Mouse (Mus musculus): ENCODE data around the gene Lipi. TPM values are rescaled to one million over a fixed set of nuclear protein-coding genes. Genes with fewer than 3 reads are reported as not detected.

Gene Lipi
- polyA plus RNA-seq, 1 experiment from 2014 or later = not detected

DNA sequence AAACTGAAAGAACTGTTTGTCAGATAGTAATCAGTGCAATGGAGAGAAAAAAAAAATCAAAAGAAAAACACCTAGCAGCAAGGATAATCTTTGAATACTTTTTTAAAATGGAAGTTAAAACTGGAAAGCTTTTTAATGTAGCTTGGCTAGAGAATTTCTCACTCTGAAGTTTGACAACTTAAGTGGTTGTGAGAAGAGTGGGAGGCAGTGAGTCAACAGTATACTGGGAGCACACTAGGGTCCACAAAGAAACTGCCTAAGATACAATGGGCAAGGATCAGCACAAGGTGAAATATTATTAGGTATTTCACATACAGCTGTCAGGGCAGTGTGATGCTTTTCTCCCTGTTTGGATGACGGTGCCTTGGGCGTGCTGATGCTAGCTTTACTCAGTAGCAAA lies 23.0 kb downstream of the Lipi start:
- Histone ChIP-seq H3K4me1 (replicated peaks; ENCODE audit: control insufficient read depth, insufficient read depth, low read length) (no peaks in the 10 kb centered on the region), H3K9me3 (ENCODE audit: control insufficient read depth, low read length) (no peaks in the 10 kb centered on the region), H3K27ac (ENCODE audit: low read length) (no peak overlapping the region), H3K4me2 (ENCODE audit: low read length) (no peak overlapping the region), H3K4me3 (replicated peaks; ENCODE audit: low read length) (no peak overlapping the region), H3K27me3 (replicated peaks; ENCODE audit: control insufficient read depth, insufficient read depth, low read length) (no peaks in the 10 kb centered on the region), H3K9ac (replicated peaks; ENCODE audit: low read depth, low read length) (no peak overlapping the region), H3K36me3 (ENCODE audit: control insufficient read depth, insufficient read depth) (no peaks in the 10 kb centered on the region)
- 92% methylated on average over 2 of the region's 2 CpGs for WGBS
- ATAC-seq = no peak

GRCm38 (mm10) chr16:75545310-75545709 lies 40.6 kb downstream of the Lipi start:
- ATAC-seq = no peak
- Histone ChIP-seq H3K4me1 (replicated peaks; ENCODE audit: control insufficient read depth, insufficient read depth, low read length) (no peaks in the 10 kb centered on the region), H3K9ac (replicated peaks; ENCODE audit: low read depth, low read length) (no peak overlapping the region), H3K36me3 (ENCODE audit: control insufficient read depth, insufficient read depth) (no peaks in the 10 kb centered on the region), H3K27me3 (replicated peaks; ENCODE audit: control insufficient read depth, insufficient read depth, low read length) (no peaks in the 10 kb centered on the region), H3K9me3 (ENCODE audit: control insufficient read depth, low read length) (no peaks in the 10 kb centered on the region), H3K27ac (ENCODE audit: low read length) (no peak overlapping the region), H3K4me2 (ENCODE audit: low read length) (no peak overlapping the region), H3K4me3 (replicated peaks; ENCODE audit: low read length) (no peak overlapping the region)
- WGBS = 84% methylated on average over 1 of the region's 1 CpGs

- H3K9ac ChIP-seq (replicated peaks; ENCODE audit: low read depth, low read length) = no peak overlapping the region
- WGBS = 63% methylated on average over 7 of the region's 7 CpGs
- ATAC-seq = peak; percentile 91
- H3K4me3 ChIP-seq (replicated peaks; ENCODE audit: low read length) = no peak overlapping the region
- H3K4me2 ChIP-seq (ENCODE audit: low read length) = no peak overlapping the region
- no peaks in the 10 kb centered on the region for H3K27me3 ChIP-seq (replicated peaks; ENCODE audit: control insufficient read depth, insufficient read depth, low read length)
- no peaks in the 10 kb centered on the region for H3K36me3 ChIP-seq (ENCODE audit: control insufficient read depth, insufficient read depth)
- H3K27ac ChIP-seq (ENCODE audit: low read length) = no peak overlapping the region
- no peaks in the 10 kb centered on the region for H3K4me1 ChIP-seq (replicated peaks; ENCODE audit: control insufficient read depth, insufficient read depth, low read length)
- no peaks in the 10 kb centered on the region for H3K9me3 ChIP-seq (ENCODE audit: control insufficient read depth, low read length)
Observed at GRCm38 (mm10) chr16:75537784-75538565, 47.9 kb downstream of the Lipi start.

GRCm38 (mm10) chr16:75531705-75532104 lies 54.2 kb downstream of the Lipi start:
- Histone ChIP-seq H3K36me3 (ENCODE audit: control insufficient read depth, insufficient read depth) (no peaks in the 10 kb centered on the region), H3K4me2 (ENCODE audit: low read length) (no peak overlapping the region), H3K27ac (ENCODE audit: low read length) (no peak overlapping the region), H3K27me3 (replicated peaks; ENCODE audit: control insufficient read depth, insufficient read depth, low read length) (no peaks in the 10 kb centered on the region), H3K4me3 (replicated peaks; ENCODE audit: low read length) (no peak overlapping the region), H3K9ac (replicated peaks; ENCODE audit: low read depth, low read length) (no peak overlapping the region), H3K4me1 (replicated peaks; ENCODE audit: control insufficient read depth, insufficient read depth, low read length) (no peaks in the 10 kb centered on the region), H3K9me3 (ENCODE audit: control insufficient read depth, low read length) (no peaks in the 10 kb centered on the region)
- no peak for ATAC-seq
- WGBS = 13% methylated on average over 1 of the region's 1 CpGs

DNA sequence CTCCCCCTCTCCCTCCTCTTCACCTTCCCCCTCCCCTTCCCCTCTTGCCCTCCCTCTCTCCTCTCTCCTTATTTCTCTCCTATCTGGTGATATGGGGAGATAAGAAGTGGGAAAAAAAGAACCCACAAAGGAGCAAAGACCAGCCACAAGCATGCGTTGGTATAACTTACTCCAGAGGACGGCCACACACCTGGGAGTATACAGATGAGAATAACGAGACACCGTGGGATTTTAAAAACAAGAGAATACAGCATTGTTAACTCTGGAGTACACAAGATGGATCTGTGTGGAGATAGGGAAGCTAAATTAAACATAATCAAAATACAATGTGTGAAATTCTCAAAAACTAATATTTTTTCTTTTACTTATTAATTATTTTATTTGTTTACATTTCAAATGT lies 89.3 kb downstream of the Lipi start:
- WGBS = 95% methylated on average over 4 of the region's 4 CpGs
- Histone ChIP-seq H3K4me2 (ENCODE audit: low read length) (no peak overlapping the region), H3K4me3 (replicated peaks; ENCODE audit: low read length) (no peak overlapping the region), H3K9me3 (ENCODE audit: control insufficient read depth, low read length) (no peaks in the 10 kb centered on the region), H3K4me1 (replicated peaks; ENCODE audit: control insufficient read depth, insufficient read depth, low read length) (no peaks in the 10 kb centered on the region), H3K36me3 (ENCODE audit: control insufficient read depth, insufficient read depth) (no peaks in the 10 kb centered on the region), H3K9ac (replicated peaks; ENCODE audit: low read depth, low read length) (no peak overlapping the region), H3K27me3 (replicated peaks; ENCODE audit: control insufficient read depth, insufficient read depth, low read length) (no peaks in the 10 kb centered on the region), H3K27ac (ENCODE audit: low read length) (no peak overlapping the region)
- ATAC-seq = no peak

Other genes starting within 250 kb of the Lipi start
- 0.67 and 1.5 TPM in 2 replicates for gene Rbm11, start 6.8 kb upstream of the Lipi start, polyA plus RNA-seq (2015; fragmentation: Nextera tagmentation; extraction: Ambion mirVana)
- gene Hspa13, start 181.0 kb upstream of the Lipi start, polyA plus RNA-seq (2015; fragmentation: Nextera tagmentation; extraction: Ambion mirVana) = 45.4 and 49.5 TPM in 2 replicates

Data from forebrain, embryonic 16.5 days (tissue).